Mouse (Mus musculus) stomach, postnatal 0 days (tissue): Measurements from ENCODE around the gene Celf2. TPM values are rescaled to one million over a fixed set of nuclear protein-coding genes. Genes with fewer than 3 reads are reported as not detected.

Source experiments
- ATAC-seq: fragments of 200-750 bp; cut with Nextera tagmentation; 2 replicates; pipeline ENCODE4 v1.8.0; 2017; ENCODE audit not compliant: low FRiP score, low TSS enrichment
- DNase-seq: peaks from one replicate; pipeline ENCODE4 v3.0.0-alpha.2; 2016; ENCODE audit warnings: low spot score
- H3K27ac ChIP-seq: fragments of 300-500 bp; sonication (generic); replicated peaks from 2 replicates; pipeline ENCODE4 v1.5.1; 2014; ENCODE audit warnings: mild to moderate bottlenecking, control low read depth
- H3K27me3 ChIP-seq: fragments of 300-500 bp; sonication (generic); 2 replicates; pipeline ENCODE4 v1.6.1; 2014; ENCODE audit warnings: low read length; ENCODE audit not compliant: control insufficient read depth, insufficient read depth
- H3K36me3 ChIP-seq: fragments of 300-500 bp; sonication (generic); 2 replicates; pipeline ENCODE4 v1.6.1; 2014; ENCODE audit warnings: low read length, mixed read lengths; ENCODE audit not compliant: control insufficient read depth, insufficient read depth
- H3K4me1 ChIP-seq: fragments of 300-500 bp; sonication (generic); replicated peaks from 2 replicates; pipeline ENCODE4 v1.6.1; 2014; ENCODE audit warnings: antibody characterized with exemption; ENCODE audit not compliant: control insufficient read depth, insufficient read depth
- H3K4me2 ChIP-seq: fragments of 300-500 bp; sonication (generic); replicated peaks from 2 replicates; pipeline ENCODE4 v1.6.1; 2014; ENCODE audit warnings: low read depth, mild to moderate bottlenecking, control low read depth, moderate library complexity
- H3K4me3 ChIP-seq: fragments of 300-500 bp; sonication (generic); 2 replicates; pipeline ENCODE4 v1.5.1; 2014; ENCODE audit warnings: low read depth, low read length, control low read depth
- H3K9ac ChIP-seq: fragments of 300-500 bp; sonication (generic); 2 replicates; pipeline ENCODE4 v1.6.1; 2014; ENCODE audit warnings: mild to moderate bottlenecking, low read length, control low read depth, mixed read lengths
- H3K9me3 ChIP-seq: fragments of 300-500 bp; sonication (generic); 2 replicates; pipeline ENCODE4 v1.6.1; 2016; ENCODE audit warnings: low read length; ENCODE audit not compliant: control insufficient read depth
- CTCF ChIP-seq: IDR thresholded peaks from 2 replicates; pipeline ENCODE4 v1.5.1; 2016; ENCODE audit warnings: antibody characterized with exemption, low read depth, mild to moderate bottlenecking, moderate library complexity
- EP300 ChIP-seq: optimal IDR thresholded peaks from 2 replicates; pipeline ENCODE3; 2016; ENCODE audit warnings: antibody characterized with exemption
- WGBS: fragments of 180-500 bp; shearing (Covaris S2); extraction: QIAGEN DNeasy Blood & Tissue Kit; methylation state at CpG from one replicate; pipeline ENCODE4 v1.1.7; 2014; 5-methylcytosine and 5-hydroxymethylcytosine counted together
- polyA plus RNA-seq: library from polyadenylated mRNA; unstranded; fragments of >200 nt; fragmentation: Nextera tagmentation; extraction: Ambion mirVana; gene quantifications from 2 replicates; pipeline ENCODE4 v1.2.1, GENCODE M21; 2015

Celf2 gene
- polyA plus RNA-seq, 1 experiment from 2014 or later = 23.4 TPM

DNA sequence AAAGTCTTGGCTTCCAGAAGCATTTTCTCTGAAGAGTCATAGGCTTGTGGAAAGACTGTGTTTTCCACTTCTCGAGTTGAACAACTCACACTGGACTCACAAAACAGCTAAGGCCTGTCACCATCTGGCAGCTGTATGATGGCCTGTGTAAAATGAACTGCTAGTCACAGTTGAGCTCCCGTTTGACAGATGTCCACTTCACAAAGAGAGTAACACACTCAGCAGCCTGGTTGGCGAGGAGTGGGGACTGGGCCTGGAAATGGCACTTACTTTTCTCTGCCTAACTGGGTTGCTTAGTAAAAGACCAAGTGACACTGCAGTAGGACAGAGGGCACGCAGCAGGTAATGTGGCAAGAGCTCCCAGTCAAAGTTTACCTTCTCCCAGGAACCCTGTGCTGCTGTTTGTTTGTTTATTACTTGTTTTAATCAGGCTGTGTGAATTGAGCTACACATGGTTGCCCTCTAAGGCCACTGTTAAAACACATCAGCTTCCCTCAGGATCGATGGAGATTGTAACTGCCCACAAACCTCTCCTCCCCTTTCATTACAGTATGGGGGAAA is 801.3 kb downstream of the Celf2 start:
- Histone ChIP-seq H3K36me3 (no peaks in the 10 kb centered on the region), H3K9me3 (no peaks in the 10 kb centered on the region), H3K4me3 (no peak overlapping the region), H3K27ac (no peak overlapping the region), H3K9ac (no peak overlapping the region), H3K4me2 (no peak overlapping the region), H3K27me3 (no peaks in the 10 kb centered on the region), H3K4me1 (no peaks in the 10 kb centered on the region)
- DNase-seq = no peak
- TF ChIP-seq CTCF (no peak), EP300 (no peak)
- no peak for ATAC-seq
- 48% methylated on average over 5 of the region's 5 CpGs for WGBS

DNA sequence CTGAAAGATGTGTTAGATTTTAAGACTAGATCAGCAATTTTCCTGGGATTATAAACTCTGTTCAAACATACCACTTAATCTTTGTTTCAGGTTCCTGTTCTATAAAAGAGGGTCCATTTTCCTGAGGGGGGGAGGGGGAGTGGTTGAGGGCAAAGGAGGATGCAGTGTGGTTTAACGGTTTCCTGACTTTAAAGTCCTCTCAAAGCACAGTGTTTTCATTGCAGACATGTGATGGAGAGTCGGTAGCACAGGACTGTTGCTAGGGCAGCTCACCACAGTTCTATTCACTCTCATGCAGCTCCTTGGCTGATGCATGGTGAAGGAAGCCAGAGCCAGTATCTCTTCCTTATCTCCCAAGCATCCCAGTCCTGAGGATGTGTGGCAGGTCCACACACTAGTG is 802.1 kb downstream of the Celf2 start:
- TF ChIP-seq EP300 = no peak
- no peak for TF ChIP-seq CTCF
- WGBS = 32% methylated on average over 2 of the region's 2 CpGs

GRCm38 (mm10) chr2:6705929-6706739 is 803.2 kb downstream of the Celf2 start:
- Histone ChIP-seq H3K9ac (no peak overlapping the region), H3K4me2 (no peak overlapping the region), H3K9me3 (no peaks in the 10 kb centered on the region), H3K27me3 (no peaks in the 10 kb centered on the region), H3K27ac (no peak overlapping the region), H3K36me3 (no peaks in the 10 kb centered on the region), H3K4me1 (no peaks in the 10 kb centered on the region), H3K4me3 (no peak overlapping the region)
- no peak for TF ChIP-seq CTCF
- no peak for TF ChIP-seq EP300
- WGBS = 80% methylated on average over 11 of the region's 11 CpGs
- no peak for ATAC-seq
- no peak for DNase-seq

More for the DNA sequence above, 802.1 kb downstream of the Celf2 start:
- H3K27ac ChIP-seq = no peak overlapping the region
- H3K36me3 ChIP-seq = no peaks in the 10 kb centered on the region
- no peaks in the 10 kb centered on the region for H3K27me3 ChIP-seq
- H3K4me1 ChIP-seq = no peaks in the 10 kb centered on the region
- H3K9me3 ChIP-seq = no peaks in the 10 kb centered on the region
- no peak for ATAC-seq
- H3K9ac ChIP-seq = no peak overlapping the region
- H3K4me3 ChIP-seq = no peak overlapping the region
- no peak overlapping the region for H3K4me2 ChIP-seq
- no peak for DNase-seq

GRCm38 (mm10) chr2:6705475-6705874 is 803.9 kb downstream of the Celf2 start:
- WGBS = 80% methylated on average over 7 of the region's 7 CpGs
- TF ChIP-seq CTCF (no peak), EP300 (no peak)

DNA sequence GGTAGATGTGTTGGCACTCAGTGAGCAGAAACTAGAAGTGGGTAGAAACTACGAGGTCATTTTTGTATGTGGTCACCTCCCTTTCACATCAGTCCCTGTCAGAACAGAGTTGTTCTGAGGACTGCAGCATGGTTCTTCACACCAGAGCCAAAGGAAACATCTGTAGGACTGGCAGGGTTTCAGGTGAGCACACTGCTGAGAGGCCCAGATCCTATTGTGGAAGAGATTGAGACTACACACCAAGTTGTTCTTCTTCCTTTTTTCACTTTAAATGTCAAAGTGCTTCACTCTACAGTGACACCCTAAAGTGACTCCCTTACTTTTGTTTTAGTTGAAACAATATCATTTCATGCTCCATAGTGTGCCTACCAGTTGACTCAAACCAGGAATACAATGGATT is 804.6 kb downstream of the Celf2 start:
- Histone ChIP-seq H3K27me3 (no peaks in the 10 kb centered on the region), H3K9me3 (no peaks in the 10 kb centered on the region), H3K9ac (no peak overlapping the region), H3K27ac (no peak overlapping the region), H3K4me1 (no peaks in the 10 kb centered on the region), H3K36me3 (no peaks in the 10 kb centered on the region), H3K4me2 (no peak overlapping the region), H3K4me3 (no peak overlapping the region)
- 74% methylated on average over 1 of the region's 1 CpGs for WGBS
- TF ChIP-seq CTCF = no peak
- TF ChIP-seq EP300 = no peak
- DNase-seq (no peak), ATAC-seq (no peak)

More at GRCm38 (mm10) chr2:6705475-6705874, 803.9 kb downstream of the Celf2 start:
- Histone ChIP-seq H3K27me3 (no peaks in the 10 kb centered on the region), H3K36me3 (no peaks in the 10 kb centered on the region), H3K9me3 (no peaks in the 10 kb centered on the region), H3K27ac (no peak overlapping the region), H3K9ac (no peak overlapping the region), H3K4me1 (no peaks in the 10 kb centered on the region), H3K4me2 (no peak overlapping the region), H3K4me3 (no peak overlapping the region)
- ATAC-seq (no peak), DNase-seq (no peak)

DNA sequence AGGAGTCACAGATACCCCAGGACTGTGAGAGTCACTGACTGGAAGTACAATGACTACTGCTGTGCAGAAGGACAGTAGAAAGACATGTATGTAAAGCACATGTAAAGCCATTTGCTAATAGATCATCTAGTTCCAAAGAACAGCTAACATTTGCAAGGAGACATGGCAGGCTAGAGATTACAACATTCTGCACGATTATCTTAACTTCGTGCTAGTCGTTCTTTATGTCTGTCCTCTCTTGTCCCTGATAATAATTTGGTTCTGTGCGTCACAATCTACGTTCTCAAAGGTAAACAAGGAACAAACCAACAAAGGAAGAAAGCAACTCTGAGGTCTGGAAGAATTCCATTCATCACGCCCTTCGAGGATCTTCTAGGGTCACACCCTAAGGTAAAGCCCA is 805.0 kb downstream of the Celf2 start:
- ATAC-seq = no peak
- DNase-seq = no peak
- Histone ChIP-seq H3K27me3 (no peaks in the 10 kb centered on the region), H3K36me3 (no peaks in the 10 kb centered on the region), H3K4me1 (no peaks in the 10 kb centered on the region), H3K9ac (no peak overlapping the region), H3K9me3 (no peaks in the 10 kb centered on the region), H3K4me2 (no peak overlapping the region), H3K27ac (no peak overlapping the region), H3K4me3 (no peak overlapping the region)
- TF ChIP-seq EP300 = no peak
- TF ChIP-seq CTCF = no peak
- WGBS = 71% methylated on average over 7 of the region's 7 CpGs
